Mouse (Mus musculus): ENCODE data around the gene Vps13d.

DNA sequence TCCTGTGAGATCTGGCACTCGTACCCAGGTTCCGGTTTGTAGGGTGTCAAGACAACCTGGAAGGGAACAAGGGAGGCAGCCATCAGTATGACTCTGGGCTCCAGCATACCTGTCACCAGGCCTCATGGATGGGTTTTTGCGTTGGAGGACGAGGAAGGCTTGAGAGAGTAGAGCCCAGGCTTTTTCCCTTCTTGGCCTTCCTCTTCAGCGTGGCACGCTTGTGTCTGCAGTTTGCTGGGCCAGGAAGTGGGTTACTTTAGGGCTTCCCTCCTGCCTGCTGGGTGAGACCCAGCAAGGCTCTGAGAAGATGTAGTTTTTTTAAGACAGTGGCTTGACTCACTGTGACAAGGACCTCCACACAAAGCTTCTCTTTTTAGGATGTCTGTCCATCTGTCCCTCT is 34.2 kb upstream of the Vps13d start:
- no peak for TF ChIP-seq POLR2A (IDR thresholded peaks at IDR 0.05; ENCODE audit: low read depth, low read length)
- TF ChIP-seq USF1 (IDR thresholded peaks at IDR 0.05; ENCODE audit: low read depth, low read length) = no peak
- TF ChIP-seq MAZ (IDR thresholded peaks at IDR 0.05; ENCODE audit: low read depth, low read length) = no peak
- TF ChIP-seq CTCF (conservative IDR thresholded peaks at IDR 0.05 in 1 of 2, IDR thresholded peaks at IDR 0.05 in 1 of 2; ENCODE audit: low read depth in 2 of 2, low read length in 2 of 2) = no peak
- no peak for TF ChIP-seq CHD2 (IDR thresholded peaks at IDR 0.05; ENCODE audit: low read length)
- no peak for TF ChIP-seq EP300 (IDR thresholded peaks at IDR 0.05; ENCODE audit: low read length)
- no peak for TF ChIP-seq NRF1 (IDR thresholded peaks at IDR 0.05; ENCODE audit: low read depth, low read length)
- no peak for TF ChIP-seq MAFK (IDR thresholded peaks at IDR 0.05; ENCODE audit: insufficient replicate concordance, low read length)
- no peak for TF ChIP-seq JUND (conservative IDR thresholded peaks at IDR 0.05; ENCODE audit: low read depth, low read length)
- no peak for TF ChIP-seq NELFE (IDR thresholded peaks at IDR 0.05; ENCODE audit: low read depth, low read length)
- TF ChIP-seq RCOR1 (conservative IDR thresholded peaks at IDR 0.05; ENCODE audit: low read depth, low read length) = no peak
- TF ChIP-seq BHLHE40 (IDR thresholded peaks at IDR 0.05; ENCODE audit: low read depth, low read length) = no peak

Measured in CH12.LX (cell line).